Mouse (Mus musculus) hindbrain, embryonic 16.5 days (tissue): Measurements from ENCODE around the gene Usp5. TPM values are rescaled to one million over a fixed set of nuclear protein-coding genes. Genes with fewer than 3 reads are reported as not detected.
"Not testable (repeated sequence)": the region's sequence is repeated elsewhere in the genome, so short reads cannot be mapped to it uniquely, and the experiment has no call there.

Source experiments
- ATAC-seq: fragments of 200-750 bp; cut with Nextera tagmentation; 2 replicates; pipeline ENCODE4 v1.8.0; 2017; ENCODE audit warnings: moderate TSS enrichment, moderate library complexity
- H3K27ac ChIP-seq: fragments of 300-500 bp; sonication (generic); 2 replicates; pipeline ENCODE4 v1.5.1; 2014; ENCODE audit warnings: low read depth, mild to moderate bottlenecking, control low read depth, low read length, moderate library complexity
- H3K27me3 ChIP-seq: fragments of 300-500 bp; sonication (generic); replicated peaks from 2 replicates; pipeline ENCODE4 v1.6.1; 2014; ENCODE audit warnings: low read length; ENCODE audit not compliant: control insufficient read depth, insufficient read depth
- H3K36me3 ChIP-seq: fragments of 300-500 bp; sonication (generic); 2 replicates; pipeline ENCODE4 v1.6.1; 2014; ENCODE audit warnings: mild to moderate bottlenecking, low read length, moderate library complexity, mixed read lengths; ENCODE audit not compliant: control insufficient read depth, insufficient read depth
- H3K4me1 ChIP-seq: fragments of 300-500 bp; sonication (generic); 2 replicates; pipeline ENCODE4 v1.6.1; 2014; ENCODE audit warnings: low read depth, low read length; ENCODE audit not compliant: control insufficient read depth, insufficient read depth
- H3K4me2 ChIP-seq: fragments of 300-500 bp; sonication (generic); 2 replicates; pipeline ENCODE4 v1.6.1; 2014; ENCODE audit warnings: mild to moderate bottlenecking, low read length, control low read depth, moderate library complexity
- H3K4me3 ChIP-seq: fragments of 300-500 bp; sonication (generic); 2 replicates; pipeline ENCODE4 v1.5.1; 2014; ENCODE audit warnings: mild to moderate bottlenecking, low read length, control low read depth, moderate library complexity
- H3K9ac ChIP-seq: fragments of 300-500 bp; sonication (generic); 2 replicates; pipeline ENCODE4 v1.6.1; 2014; ENCODE audit warnings: low read depth, mild to moderate bottlenecking, control low read depth, low read length, moderate library complexity
- H3K9me3 ChIP-seq: fragments of 300-500 bp; sonication (generic); 2 replicates; pipeline ENCODE4 v1.6.1; 2014; ENCODE audit warnings: mild to moderate bottlenecking, low read length, moderate library complexity; ENCODE audit not compliant: control insufficient read depth
- WGBS: fragments of 180-500 bp; shearing (Covaris S2); extraction: QIAGEN DNeasy Blood & Tissue Kit; methylation state at CpG from one replicate; pipeline ENCODE4 v1.1.7; 2014; 5-methylcytosine and 5-hydroxymethylcytosine counted together
- polyA plus RNA-seq: library from polyadenylated mRNA; unstranded; fragments of >200 nt; fragmentation: Nextera tagmentation; extraction: Ambion mirVana; gene quantifications from 2 replicates; pipeline ENCODE4 v1.2.1, GENCODE M21; 2015

The Usp5 gene
- polyA plus RNA-seq, 1 experiment from 2014 or later = 220 TPM

GRCm38 (mm10) chr6:124814858-124815774 is 14.2 kb downstream of the Usp5 start:
- Histone ChIP-seq H3K4me3 (no peak overlapping the region), H3K9ac (no peak overlapping the region), H3K27ac (0 out of 2 replicates have a peak overlapping the region, but pooled peaks have one; percentile 5), H3K36me3 (peaks cover 39% of the 10 kb centered on the region), H3K27me3 (no peaks in the 10 kb centered on the region), H3K4me2 (no peak overlapping the region), H3K9me3 (no peaks in the 10 kb centered on the region), H3K4me1 (peaks cover 19% of the 10 kb centered on the region)
- 70% methylated on average over 9 of the region's 9 CpGs for WGBS
- no peak for ATAC-seq

- WGBS = 39% methylated on average over 8 of the region's 8 CpGs
- peak overlapping the region; percentile 90 for H3K27ac ChIP-seq
- peak; percentile 47 for ATAC-seq
- H3K4me2 ChIP-seq = peak overlapping the region; percentile 91
- no peaks in the 10 kb centered on the region for H3K9me3 ChIP-seq
- peaks cover 23% of the 10 kb centered on the region for H3K4me1 ChIP-seq
- no peaks in the 10 kb centered on the region for H3K27me3 ChIP-seq
- peak overlapping the region; percentile 53 for H3K4me3 ChIP-seq
- peak overlapping the region; percentile 83 for H3K9ac ChIP-seq
- peaks cover 32% of the 10 kb centered on the region for H3K36me3 ChIP-seq
These were observed 14.8 kb downstream of the Usp5 start for GRCm38 (mm10) chr6:124814448-124814847.

DNA sequence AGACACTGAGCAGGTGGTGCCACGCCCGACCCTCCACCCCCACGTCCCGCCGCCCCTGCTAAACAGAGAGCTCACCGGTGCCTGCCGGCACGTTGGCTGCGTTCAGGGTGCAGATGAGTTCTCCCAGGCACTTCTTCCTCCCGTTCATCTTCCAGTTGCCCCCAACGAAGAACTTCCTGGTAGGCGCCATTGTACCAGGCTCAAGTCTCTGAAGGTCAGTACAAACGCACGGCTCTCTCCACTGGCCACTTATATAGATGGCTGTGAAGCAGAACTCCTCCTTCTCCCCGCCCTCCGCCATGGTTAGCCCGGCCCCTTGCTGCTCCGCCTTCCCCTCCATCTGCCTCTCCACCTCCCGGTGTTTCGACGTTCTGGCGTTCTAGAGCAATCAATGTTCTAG is 15.4 kb downstream of the Usp5 start, which contains the start of gene Tpi1:
Tpi1 (minus strand) TSS at position 364 of the 400 bp plus-strand sequence.
- ATAC-seq = peak; percentile 85
- Histone ChIP-seq H3K4me1 (peaks cover 24% of the 10 kb centered on the region), H3K9ac (peak within 1 kb of the TSS; percentile 83), H3K27me3 (no peaks in the 10 kb centered on the region), H3K9me3 (no peaks in the 10 kb centered on the region), H3K4me3 (peak within 1 kb of the TSS; percentile 53), H3K27ac (peak within 1 kb of the TSS; percentile 90), H3K36me3 (peaks cover 28% of the 10 kb centered on the region), H3K4me2 (peak within 1 kb of the TSS; percentile 91)
- 0% methylated on average over 22 of the region's 22 CpGs for WGBS

- H3K4me2 ChIP-seq = peak overlapping the region; percentile 91
- H3K9ac ChIP-seq = peak overlapping the region; percentile 83
- peaks cover 24% of the 10 kb centered on the region for H3K4me1 ChIP-seq
- no peaks in the 10 kb centered on the region for H3K9me3 ChIP-seq
- H3K27me3 ChIP-seq = no peaks in the 10 kb centered on the region
- H3K4me3 ChIP-seq = peak overlapping the region; percentile 53
- H3K36me3 ChIP-seq = peaks cover 25% of the 10 kb centered on the region
- ATAC-seq = peak; percentile 80
- H3K27ac ChIP-seq = peak overlapping the region; percentile 90
- WGBS = 0% methylated on average over 18 of the region's 18 CpGs
These were observed 15.8 kb downstream of the Usp5 start for GRCm38 (mm10) chr6:124813496-124813895.

DNA sequence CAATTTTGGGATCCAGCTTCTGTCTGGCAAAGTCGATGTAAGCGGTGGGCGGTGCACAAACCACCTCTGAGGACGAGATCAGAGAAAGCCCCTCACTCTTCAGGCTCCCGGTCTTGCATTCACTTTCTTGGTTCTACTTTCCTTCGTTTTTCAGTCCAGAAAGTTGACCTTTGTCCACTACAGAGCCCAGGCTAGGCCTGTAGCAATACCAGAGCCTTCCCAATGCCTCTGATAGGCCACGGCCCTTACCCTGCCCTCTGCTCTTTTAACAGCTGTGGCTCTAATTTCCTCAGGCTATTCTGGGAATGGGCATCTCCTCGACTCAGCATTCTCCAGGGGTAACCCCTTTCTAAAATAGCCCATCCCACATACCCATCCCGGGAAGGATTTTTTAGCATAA is 16.4 kb downstream of the Usp5 start:
- no peak for ATAC-seq
- Histone ChIP-seq H3K27me3 (no peaks in the 10 kb centered on the region), H3K9me3 (no peaks in the 10 kb centered on the region), H3K4me3 (peak overlapping the region; percentile 53), H3K9ac (peak overlapping the region; percentile 83), H3K27ac (peak overlapping the region; percentile 90), H3K36me3 (peaks cover 19% of the 10 kb centered on the region), H3K4me1 (peaks cover 26% of the 10 kb centered on the region), H3K4me2 (peak overlapping the region; percentile 91)
- 22% methylated on average over 9 of the region's 9 CpGs for WGBS

DNA sequence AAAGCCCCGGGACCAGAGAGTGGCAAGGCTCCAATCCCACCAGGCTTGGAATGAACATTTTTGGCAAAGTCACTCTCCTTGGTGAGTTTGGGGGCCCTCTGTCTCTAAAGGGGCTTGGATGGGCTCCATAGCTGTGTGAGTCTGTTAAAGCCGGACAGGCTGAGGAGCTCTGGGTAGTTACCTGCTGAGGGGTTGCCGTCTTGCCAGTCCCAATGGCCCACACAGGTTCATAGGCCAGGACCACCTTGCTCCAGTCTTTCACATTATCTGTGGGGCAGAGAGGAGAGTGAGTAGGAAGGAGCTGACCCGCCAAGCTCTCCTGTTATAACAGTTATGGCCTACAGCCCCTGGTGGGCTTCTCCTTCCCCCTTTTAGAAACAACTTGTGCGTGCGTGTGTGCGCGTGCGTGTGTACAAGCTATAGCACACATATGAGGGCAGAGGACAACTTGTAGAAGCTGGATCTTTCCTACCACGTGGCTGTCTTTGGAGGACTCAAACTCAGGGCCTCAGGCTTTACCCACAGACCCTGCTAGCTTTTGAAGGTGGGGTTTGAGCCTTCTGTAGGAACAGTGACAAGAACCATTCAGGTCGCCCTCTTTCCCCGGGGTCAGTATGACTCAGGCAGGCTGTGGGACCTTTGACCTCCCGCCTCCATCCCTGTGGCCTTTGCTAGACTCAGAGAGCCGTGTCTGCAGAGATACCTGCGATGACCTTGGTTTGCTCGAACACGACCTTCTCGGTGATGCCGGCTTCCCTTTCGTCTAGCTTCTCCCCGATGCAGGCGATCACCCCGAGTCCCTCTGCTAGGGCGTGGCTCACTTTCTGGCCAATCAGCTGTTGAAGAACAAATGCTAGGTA is 17.4 kb downstream of the Usp5 start:
- peak overlapping the region; percentile 91 for H3K4me2 ChIP-seq
- H3K27me3 ChIP-seq = no peaks in the 10 kb centered on the region
- peaks cover 26% of the 10 kb centered on the region for H3K4me1 ChIP-seq
- H3K4me3 ChIP-seq = no peak overlapping the region
- H3K36me3 ChIP-seq = peaks cover 13% of the 10 kb centered on the region
- H3K27ac ChIP-seq = no peak overlapping the region
- WGBS = 81% methylated on average over 24 of the region's 24 CpGs
- 0 out of 2 replicates have a peak overlapping the region, but pooled peaks have one; percentile 39 for H3K9ac ChIP-seq
- H3K9me3 ChIP-seq = no peaks in the 10 kb centered on the region
- ATAC-seq = no peak

GRCm38 (mm10) chr6:124811403-124811665 is 17.9 kb downstream of the Usp5 start:
- WGBS = 77% methylated on average over 4 of the region's 4 CpGs
- Histone ChIP-seq H3K9ac (no peak overlapping the region), H3K4me3 (no peak overlapping the region), H3K9me3 (no peaks in the 10 kb centered on the region), H3K36me3 (peaks cover 7% of the 10 kb centered on the region), H3K27me3 (no peaks in the 10 kb centered on the region), H3K4me2 (no peak overlapping the region; the same call in 1 of the 2 replicates), H3K27ac (no peak overlapping the region), H3K4me1 (peaks cover 28% of the 10 kb centered on the region)
- no peak for ATAC-seq

DNA sequence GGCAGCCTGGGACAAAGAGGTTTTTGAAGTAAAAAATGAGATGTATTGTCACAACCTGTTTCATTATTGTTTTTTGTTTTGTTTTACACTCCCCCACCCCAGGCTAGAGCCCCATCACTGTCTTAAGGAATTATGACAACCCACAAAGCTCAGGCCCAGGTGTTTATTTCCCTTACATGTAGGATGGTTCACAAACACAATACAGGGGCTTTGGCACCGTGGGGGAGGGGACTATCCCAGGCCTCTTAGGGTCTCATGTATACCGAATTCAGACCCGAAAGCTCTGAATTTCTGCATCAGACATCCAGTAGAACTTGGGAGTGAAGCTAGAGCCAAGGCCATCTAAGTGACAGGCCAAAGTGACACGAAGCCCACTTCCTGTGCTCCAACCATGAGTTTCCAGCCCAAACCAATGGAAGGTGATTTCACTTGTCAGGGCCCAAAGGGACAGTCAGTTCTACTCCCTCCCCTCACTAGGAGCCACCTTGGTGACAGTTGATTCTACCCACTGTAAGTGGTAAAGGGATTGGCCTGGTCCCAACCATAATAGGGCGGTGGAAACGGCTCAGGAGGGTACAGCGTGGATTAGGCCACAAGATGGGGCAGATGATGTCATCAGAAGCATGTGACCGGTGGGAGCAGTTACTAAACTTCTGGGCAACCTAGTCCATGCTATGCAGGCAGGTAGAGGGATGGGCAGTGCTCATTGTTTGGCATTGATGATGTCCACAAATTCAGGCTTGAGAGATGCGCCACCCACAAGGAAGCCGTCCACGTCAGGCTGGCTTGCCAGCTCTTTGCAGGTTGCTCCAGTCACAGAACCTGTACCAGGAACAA is 18.5 kb downstream of the Usp5 start:
- H3K36me3 ChIP-seq, H3K9ac ChIP-seq, H3K27me3 ChIP-seq, ATAC-seq, H3K9me3 ChIP-seq, H3K4me3 ChIP-seq, H3K4me2 ChIP-seq, H3K27ac ChIP-seq: not testable (repeated sequence)
- 86% methylated on average over 11 of the region's 11 CpGs for WGBS
- peaks cover 33% of the 10 kb centered on the region for H3K4me1 ChIP-seq
